Mouse (Mus musculus) small intestine, adult 2 months (tissue): ENCODE results near the gene Steap4.

ENCODE experiments used
- CTCF ChIP-seq: fragments of 200-500 bp; IDR thresholded peaks from 2 replicates; pipeline ENCODE4 v1.5.1; 2012; ENCODE audit warnings: low read depth, mild to moderate bottlenecking, control low read depth, inconsistent platforms, low read length, moderate library complexity, mixed read lengths; ENCODE audit not compliant: insufficient replicate concordance, insufficient read length; ENCODE audit errors: extremely low read depth
- POLR2A ChIP-seq: fragments of 200-500 bp; IDR thresholded peaks from 2 replicates; pipeline ENCODE4 v1.6.1; 2012; ENCODE audit warnings: low read depth, mild to moderate bottlenecking, control low read depth, inconsistent platforms, low read length, moderate library complexity

DNA sequence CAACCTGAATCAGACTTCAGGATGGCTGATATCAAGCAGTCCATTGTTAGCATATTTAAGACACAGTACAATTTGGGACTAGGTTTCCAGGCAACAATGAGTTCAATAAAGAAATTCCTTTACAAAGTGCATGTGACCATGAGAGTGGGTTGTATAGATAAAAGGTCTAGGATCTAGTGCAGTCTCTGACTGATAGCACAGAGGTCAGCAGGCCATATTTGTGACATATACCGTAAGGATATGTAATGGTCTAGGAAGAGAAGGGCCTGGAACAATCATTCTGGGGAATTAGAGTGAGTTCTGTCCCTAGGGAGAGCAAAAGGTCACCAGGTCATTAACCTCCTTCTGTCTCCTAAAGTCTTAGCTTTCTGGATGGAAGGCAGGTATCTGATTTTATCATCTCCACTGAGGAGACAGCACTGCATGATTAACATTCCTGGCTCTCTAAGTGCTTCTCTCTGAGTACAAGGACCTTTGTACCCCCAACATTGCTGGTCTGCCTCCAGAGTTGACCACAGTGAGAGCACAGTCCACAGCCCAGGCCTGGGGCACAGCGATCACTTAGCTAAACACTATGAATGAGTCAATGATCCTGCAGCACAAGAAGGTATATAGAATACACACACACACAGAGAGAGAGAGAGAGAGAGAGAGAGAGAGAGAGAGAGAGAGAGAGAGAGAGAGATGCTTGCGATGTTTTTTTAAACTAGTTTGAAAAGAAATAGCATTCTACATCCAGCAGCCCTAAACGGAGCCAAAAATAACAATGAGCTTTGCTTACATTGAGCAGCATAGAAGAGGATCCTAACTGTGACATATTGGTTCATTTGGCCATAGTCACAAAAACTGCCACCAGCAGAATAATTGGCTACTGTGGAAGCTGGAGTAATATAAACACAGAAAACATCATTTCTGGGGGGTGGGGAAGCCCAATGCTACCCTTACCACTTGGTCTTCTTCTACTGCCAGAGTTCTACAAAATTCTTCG, 27.7 kb upstream of the Steap4 start:
- no peak for TF ChIP-seq CTCF
- no peak for TF ChIP-seq POLR2A
